Mouse (Mus musculus) thymus, postnatal 4 days (tissue): ENCODE results near the gene Slc44a5.
"Not testable (repeated sequence)": the region's sequence is repeated elsewhere in the genome, so short reads cannot be mapped to it uniquely, and the experiment has no call there.

ENCODE experiments used
- DNase-seq: peaks from one replicate; pipeline ENCODE4 v3.0.0; 2021

Gene Slc44a5

DNA sequence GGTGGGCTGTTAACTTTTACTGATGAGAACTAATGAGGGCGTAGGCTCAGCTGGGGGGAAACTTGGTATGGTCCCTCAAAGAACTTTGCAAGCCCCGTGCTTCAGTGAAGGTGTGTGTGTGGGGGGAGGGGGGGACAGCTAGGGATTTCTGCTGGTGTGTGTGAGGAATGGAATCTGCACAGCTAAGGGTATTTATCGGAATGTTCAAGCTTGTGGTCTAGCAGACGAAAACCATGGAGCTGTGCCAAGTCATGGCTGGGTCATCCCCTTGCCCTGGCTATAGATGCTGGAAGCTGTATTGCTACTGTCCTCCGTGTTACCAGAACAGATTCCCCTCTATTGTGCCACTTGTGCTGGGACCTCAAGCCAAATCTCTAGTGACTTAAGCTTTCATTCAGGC lies 138.0 kb downstream of the Slc44a5 start:
- DNase-seq = no peak

DNA sequence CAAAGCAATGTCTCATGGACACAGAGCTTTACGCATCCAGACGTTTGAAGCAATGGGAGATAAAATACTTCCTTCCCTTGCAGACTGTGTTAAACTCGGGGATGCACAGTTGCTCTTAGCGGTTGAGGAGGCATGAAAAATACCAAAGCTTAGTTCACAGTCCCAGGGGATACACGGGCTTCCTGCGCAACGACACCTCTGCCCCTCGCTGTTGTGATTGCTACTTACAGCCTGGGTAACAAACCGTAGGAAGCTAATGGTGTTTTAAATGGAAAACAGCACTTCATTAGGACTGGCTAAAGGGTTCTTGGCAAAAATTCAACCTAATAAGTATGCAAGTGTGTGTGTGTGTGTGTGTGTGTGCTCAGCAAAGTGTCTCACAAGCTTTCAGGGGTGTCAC lies 141.8 kb downstream of the Slc44a5 start:
- no peak for DNase-seq

- DNase-seq = no peak
These were observed 142.2 kb downstream of the Slc44a5 start for GRCm38 (mm10) chr3:154115478-154115877.

- DNase-seq = no peak
These were observed 142.8 kb downstream of the Slc44a5 start for GRCm38 (mm10) chr3:154116000-154116399.

DNA sequence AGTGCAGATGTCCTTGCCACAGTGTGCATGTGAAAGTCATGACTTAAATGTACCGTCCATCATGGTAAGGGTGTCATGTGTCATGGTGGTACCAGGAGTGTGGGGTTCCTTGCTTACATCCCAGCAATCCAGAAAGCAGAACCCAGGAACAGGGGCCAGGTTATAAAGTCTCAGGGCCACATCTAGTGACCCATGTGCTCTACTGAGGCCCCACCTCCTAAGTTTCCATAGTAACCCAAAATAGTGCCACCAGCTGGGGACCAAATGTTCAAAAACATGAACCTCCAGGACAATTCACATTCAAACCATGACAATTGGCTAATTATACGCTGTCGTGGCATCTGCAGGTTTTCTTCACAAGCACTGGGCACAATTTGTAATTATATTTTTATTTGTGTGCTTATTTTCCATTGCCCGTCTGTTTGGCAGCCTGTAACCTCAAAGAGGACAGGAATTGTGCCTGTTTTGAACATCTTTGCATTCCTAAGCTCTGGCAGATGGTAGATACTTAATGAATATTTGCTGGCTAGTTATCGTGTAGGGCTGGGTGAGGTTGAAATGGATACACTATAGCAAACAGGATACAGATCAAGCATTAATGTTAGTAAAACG lies 145.9 kb downstream of the Slc44a5 start:
- no peak for DNase-seq

DNA sequence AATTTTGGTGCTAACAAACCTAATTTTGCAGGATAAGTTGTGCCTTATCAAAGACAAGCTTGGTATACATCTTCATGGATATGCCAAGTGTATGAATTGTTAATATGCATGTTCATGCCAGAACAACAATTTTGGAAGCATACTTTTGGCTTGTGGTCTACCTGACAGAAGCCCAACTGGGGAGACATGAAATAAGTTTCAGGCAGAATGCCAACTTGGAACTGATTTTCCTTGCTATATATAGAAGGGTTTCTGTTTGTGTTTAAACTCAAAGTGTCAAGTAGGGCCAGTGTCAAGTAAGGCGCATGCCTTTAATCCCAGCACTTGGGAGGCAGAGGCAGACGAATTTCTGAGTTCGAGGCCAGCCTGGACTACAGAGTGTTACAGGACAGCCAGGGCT lies 149.3 kb downstream of the Slc44a5 start:
- no peak for DNase-seq

GRCm38 (mm10) chr3:154124890-154125575 lies 151.8 kb downstream of the Slc44a5 start:
- no peak for DNase-seq

- DNase-seq = no peak
These were observed 152.6 kb downstream of the Slc44a5 start for GRCm38 (mm10) chr3:154125768-154126376.

DNA sequence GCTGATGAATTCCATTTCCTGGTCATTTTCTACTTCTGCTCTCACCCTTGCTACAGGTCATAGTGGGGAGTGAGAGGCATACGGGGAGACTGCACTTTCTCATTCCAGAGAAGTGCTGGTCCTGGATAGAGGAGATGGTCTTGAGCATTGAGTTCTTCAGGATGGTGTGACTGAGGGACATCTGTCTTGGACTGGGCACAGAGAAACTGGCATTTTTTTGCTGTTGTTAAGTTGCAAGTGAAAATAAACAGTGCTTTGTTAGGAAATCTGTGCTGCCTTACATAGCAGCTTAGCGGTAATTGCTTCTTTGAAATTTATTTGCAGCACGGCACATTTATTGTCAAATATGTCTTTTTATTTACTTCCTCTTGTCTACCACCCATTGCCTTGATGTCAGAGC lies 154.0 kb downstream of the Slc44a5 start:
- no peak for DNase-seq

DNA sequence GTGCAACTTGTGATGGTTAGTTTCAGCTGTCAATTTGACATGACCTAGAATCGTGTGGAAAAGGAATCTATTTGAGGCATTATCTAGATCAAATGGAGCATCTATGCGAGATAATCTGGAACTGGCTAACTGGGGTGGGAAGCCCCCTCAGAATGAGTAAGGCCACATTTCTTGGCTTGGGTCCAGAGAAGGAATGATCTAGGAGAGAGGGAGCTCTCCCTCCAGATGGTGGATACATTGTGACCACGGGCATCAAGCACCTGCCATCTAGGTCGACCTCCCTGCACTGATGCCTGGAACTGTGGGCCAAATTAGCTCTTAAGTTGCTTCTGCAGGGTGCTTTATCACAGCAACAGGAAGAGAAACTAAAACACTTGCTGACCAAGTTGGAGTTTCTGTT lies 155.8 kb downstream of the Slc44a5 start:
- no peak for DNase-seq

DNA sequence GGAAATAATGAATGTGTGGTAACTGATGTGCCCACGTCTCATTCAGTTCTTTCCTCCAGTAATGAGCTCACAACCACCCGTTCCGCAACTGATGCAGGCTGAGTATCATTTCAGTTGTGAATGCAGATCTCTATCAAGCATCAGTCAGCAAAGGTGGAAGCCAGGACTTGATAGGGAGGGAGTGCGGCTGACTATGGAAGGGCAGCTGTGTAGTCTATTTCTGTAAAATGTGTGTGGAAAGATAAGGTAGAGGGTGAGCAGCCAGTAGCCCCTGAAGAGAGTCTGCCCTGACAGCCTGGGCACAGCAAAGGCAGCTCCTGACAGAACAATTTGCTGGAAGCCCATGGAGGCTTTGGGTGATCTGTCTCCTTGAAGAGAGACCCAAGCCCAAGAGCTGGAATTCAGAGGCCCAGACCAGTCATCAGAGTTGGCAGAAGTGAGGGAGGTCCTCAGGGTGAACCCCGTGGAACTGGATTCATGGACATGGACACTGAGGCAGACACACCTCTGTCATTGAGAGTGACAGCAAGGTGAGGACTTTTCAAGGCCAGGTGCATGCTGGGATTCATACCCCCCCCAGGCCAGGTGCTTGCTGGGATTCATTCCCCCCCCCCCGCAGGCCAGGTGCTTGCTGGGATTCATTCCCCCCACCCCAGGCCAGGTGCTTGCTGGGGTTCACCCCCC lies 157.3 kb downstream of the Slc44a5 start:
- no peak for DNase-seq

- no peak for DNase-seq
These were observed 160.8 kb downstream of the Slc44a5 start for GRCm38 (mm10) chr3:154133986-154134385.

DNA sequence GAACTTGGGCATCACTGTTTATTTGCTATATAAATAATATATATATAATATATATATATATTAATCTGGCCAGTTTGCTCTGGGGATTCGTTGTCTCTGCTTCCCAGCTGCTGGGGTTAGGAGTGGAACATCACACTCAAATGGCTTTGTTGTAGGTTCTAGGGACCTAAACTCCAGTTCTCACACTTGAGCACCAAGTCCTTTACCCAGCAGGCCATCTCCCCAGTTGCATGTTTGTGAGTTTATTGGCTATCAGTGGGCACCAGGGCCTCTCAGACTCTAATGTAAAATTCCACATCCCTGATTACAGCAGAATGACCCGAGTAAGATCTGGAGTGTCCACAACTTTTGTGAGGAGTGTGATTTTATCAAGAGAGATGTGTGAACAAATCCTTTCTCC lies 161.5 kb downstream of the Slc44a5 start:
- DNase-seq = no peak

GRCm38 (mm10) chr3:154136501-154136900 lies 163.3 kb downstream of the Slc44a5 start:
- no peak for DNase-seq

GRCm38 (mm10) chr3:154141346-154141745 lies 168.1 kb downstream of the Slc44a5 start:
- DNase-seq = no peak

GRCm38 (mm10) chr3:154142618-154143017 lies 169.4 kb downstream of the Slc44a5 start:
- no peak for DNase-seq

DNA sequence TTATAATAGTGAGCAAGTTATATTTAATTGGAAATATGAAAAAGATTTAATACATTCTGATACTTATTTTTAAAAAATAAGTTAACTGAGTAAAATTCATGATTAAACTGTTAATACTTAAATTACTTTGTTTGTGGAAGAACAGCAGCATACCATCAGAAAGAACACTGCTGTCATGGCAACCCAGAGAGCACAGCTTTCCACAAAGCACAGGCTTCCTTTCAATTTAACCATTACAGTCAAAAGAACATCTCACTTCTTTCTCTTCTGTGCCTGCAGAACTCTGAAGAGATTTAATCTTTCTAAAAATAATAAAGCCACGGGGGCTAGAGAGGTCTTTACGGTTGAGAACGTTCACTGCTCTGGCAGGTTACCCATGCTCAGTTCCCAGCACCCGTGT lies 172.5 kb downstream of the Slc44a5 start:
- no peak for DNase-seq

GRCm38 (mm10) chr3:154149778-154150177 lies 176.5 kb downstream of the Slc44a5 start:
- no peak for DNase-seq

- DNase-seq = not testable (repeated sequence)
These were observed 180.3 kb downstream of the Slc44a5 start for GRCm38 (mm10) chr3:154153541-154153940.

DNA sequence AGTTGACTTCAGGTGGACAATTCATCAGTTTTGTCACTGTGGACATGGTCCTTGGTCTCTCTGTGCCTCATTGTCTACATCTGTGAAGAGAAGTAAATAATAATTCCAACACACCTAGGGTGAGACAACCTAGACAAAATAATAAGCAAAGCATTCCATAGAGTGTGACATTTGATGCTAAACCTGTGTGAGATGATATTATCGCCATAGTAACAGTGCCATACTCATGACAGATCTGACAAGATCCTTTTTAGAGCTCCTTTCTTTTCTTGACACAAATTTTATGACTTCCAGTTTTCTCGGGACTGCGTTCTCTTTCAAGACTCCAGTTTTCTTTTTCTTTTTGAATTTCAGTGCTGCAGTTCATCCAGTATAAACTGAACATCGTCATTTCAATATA lies 192.6 kb downstream of the Slc44a5 start:
- DNase-seq = no peak

DNA sequence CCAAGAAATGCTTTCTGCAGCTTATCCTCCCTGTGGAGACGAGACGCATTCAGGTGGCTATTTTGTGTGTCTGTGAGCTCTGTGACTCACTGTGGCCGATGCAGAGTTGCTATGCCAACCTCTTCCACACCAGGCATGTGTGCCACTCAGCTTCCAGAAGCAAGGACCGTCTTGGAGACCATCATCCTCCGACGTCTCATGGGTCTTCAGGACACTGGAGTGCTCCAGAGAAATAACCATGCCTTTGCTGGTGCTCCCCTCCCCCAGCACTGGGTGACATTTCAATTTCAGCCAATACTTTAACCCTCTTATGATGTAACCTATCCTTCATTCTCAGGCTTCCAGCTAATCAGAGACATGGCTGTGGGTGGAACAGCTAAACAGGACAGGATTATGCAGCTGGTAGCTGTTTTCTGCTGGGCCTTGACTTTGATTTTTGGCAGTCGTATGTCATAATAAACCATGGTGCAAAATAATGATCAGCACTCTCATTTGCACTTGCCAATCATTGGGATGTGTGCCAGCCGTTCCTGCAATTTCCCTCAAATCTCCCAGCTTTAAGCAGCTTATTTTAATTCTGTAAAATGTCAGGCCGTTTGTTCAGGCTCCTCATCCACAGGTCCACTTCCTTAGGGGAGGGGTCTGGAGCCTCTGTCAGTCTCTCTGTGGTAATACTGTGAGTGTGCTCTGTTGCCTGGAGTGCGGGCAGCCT lies 198.8 kb downstream of the Slc44a5 start:
- DNase-seq = no peak

DNA sequence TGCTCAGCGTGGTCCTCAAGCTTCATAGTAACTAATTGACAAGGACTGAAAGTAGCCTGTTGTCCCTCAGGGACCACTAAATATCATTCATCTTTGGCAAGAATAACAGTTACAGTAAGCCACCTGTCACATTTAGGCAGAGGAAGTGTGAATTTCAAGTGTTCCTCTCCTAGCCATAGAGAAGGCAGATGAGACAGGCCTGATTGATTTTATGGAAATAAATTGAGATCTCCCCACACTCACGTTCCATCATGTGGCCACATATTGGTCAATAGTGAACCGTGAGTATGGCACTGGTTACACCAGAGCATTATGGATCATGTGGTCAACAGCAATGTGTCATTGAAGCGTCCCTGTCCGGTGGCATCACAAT lies 199.3 kb downstream of the Slc44a5 start:
- DNase-seq = no peak

DNA sequence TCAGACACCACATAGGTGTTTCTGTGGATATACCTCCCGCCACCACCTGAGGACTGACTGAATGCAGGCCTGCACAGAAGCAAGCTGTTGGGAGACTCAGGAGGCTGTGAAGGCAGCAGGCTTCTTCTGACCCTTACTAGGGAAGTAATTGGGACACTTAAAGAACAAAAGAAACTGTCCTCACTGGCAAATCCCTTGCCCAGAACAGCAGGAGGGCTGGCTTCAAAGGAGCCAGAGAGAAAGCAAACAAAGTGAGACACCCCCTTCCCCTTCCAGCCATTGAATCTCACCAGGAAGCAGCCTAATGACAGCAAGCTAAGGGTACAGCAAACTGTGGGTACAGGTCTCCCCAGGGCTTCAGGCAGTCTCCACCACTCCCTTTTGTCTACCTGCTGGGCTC lies 200.3 kb downstream of the Slc44a5 start:
- no peak for DNase-seq
